Mouse (Mus musculus) left cerebral cortex, adult 8-10 months (tissue): ENCODE data around the gene Tns3. TPM values are rescaled to one million over a fixed set of nuclear protein-coding genes. Genes with fewer than 3 reads are reported as not detected.
"Not testable (repeated sequence)": the region's sequence is repeated elsewhere in the genome, so short reads cannot be mapped to it uniquely, and the experiment has no call there.

ENCODE experiments used
- DNase-seq, 2 experiments: peaks; one replicate each; pipeline ENCODE4 v3.0.0; 2022; ENCODE audit warnings: low spot score in 2 of 2
- total RNA-seq, 4 experiments: library from RNA; stranded (reverse); gene quantifications; 2 replicates each; pipeline ENCODE4 v1.2.4; 2022

The Tns3 gene
- total RNA-seq, 4 experiments from 2014 or later, result 37.0 to 47.0 (median 41.1) TPM

GRCm38 (mm10) chr11:8532771-8533170 lies 131.6 kb downstream of the Tns3 start:
- DNase-seq, result not testable (repeated sequence)

- DNase-seq, result no peak
Observed at GRCm38 (mm10) chr11:8532112-8532747, 132.1 kb downstream of the Tns3 start.

- DNase-seq, result no peak
Observed at GRCm38 (mm10) chr11:8530506-8530905, 133.8 kb downstream of the Tns3 start.

GRCm38 (mm10) chr11:8530036-8530435 lies 134.3 kb downstream of the Tns3 start:
- no peak for DNase-seq

DNA sequence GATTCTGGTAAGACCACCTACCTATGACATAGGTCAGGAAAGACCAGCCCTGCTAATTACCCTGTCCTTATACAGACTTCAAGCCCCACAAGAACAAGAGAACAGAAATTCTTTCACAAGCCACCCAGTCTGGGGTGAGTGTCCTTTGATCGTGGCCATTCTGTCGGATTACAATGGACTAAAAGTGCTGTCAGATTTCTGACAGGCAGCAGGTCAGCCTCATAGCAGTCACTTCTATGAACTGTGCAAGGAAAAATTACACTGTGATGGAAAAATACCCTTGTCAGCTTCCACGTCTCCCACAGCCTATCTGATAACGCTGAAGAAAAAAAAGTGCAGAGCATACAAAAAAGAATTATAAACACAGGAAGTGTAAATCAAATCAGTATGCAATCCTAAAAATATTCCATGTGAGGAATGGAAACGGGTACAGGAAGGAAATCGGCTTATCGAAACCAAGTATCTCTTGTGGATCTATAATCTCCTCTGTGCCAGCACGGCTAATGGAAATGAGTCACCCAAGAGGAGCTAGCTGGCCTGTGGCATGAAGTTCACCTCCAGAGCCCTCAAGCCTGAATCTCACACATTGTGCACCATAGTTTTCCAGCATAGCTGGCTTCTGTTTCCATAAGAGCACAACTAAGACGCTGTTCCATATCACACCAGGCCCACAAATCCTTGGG lies 138.7 kb downstream of the Tns3 start:
- DNase-seq, result no peak

DNA sequence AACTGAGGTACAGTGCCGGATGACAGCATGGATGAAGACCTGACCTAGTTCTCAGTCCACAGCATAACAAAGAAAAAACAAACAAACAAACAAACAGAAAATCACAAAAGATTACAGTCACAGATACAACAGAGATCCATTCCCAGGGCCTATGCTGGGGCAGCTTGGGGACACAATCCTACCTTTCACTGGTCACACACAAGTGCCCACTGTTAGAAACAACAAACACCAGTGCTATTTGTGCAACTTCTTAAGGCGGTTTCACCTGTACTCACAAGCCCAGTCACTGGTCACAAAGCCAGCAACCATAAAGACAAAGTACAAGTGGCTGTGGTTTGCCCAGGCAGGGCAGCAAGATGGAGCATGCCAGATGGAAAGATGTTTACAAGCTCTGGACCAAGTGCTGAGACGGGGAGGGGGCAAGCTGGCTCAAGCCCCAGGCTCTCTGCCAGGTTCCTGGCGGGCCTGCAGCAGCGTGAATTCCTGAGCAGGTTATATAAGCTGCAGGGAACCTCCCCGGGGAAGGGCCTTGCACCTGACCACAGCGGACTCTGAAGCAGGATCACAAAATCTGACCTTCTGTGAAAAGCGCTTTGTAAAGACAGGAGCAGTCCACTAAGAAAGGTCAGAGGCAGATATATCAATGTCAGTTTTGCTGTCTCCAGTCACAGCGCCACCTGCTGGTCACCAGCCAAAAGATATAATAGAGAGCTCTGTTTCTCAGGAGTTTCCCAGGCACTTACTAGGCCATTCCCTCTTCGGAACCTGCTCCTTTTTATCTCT lies 140.8 kb downstream of the Tns3 start:
- DNase-seq, result peak; percentile 50 to 64

- DNase-seq, result peak in 1 of 2 experiments; percentile 60
Observed at GRCm38 (mm10) chr11:8513359-8514253, 150.7 kb downstream of the Tns3 start.

GRCm38 (mm10) chr11:8510294-8510693 lies 154.0 kb downstream of the Tns3 start:
- no peak for DNase-seq

GRCm38 (mm10) chr11:8509614-8510013 lies 154.7 kb downstream of the Tns3 start:
- no peak for DNase-seq

- no peak for DNase-seq
Observed at GRCm38 (mm10) chr11:8503735-8504134, 160.6 kb downstream of the Tns3 start.

- no peak for DNase-seq
Observed at GRCm38 (mm10) chr11:8500855-8501254, 163.5 kb downstream of the Tns3 start.

- DNase-seq, result no peak
Observed at GRCm38 (mm10) chr11:8497136-8497535, 167.2 kb downstream of the Tns3 start.

DNA sequence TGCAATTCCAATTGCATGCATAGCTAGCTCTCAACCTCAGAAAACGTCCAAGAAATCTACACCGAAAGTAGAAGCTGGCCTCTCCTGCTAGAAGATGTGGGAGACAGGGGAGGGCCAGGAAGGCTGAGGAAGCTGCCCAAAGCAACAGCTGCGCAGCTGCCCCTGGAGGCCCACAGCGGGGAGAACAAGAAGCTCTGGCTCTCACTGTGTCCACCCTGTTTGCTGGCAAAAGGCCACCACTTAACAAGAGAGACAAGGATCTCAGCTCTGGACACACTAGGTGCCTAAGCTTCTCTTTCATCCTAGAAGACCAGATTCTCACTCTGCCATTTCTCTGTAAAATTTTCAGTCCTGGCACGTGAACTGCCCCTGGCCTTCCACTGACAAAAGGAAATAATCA lies 167.6 kb downstream of the Tns3 start:
- no peak for DNase-seq

GRCm38 (mm10) chr11:8495801-8496200 lies 168.5 kb downstream of the Tns3 start:
- DNase-seq, result no peak

GRCm38 (mm10) chr11:8495036-8495435 lies 169.3 kb downstream of the Tns3 start:
- no peak for DNase-seq

GRCm38 (mm10) chr11:8493931-8494490 lies 170.3 kb downstream of the Tns3 start:
- DNase-seq, result no peak

DNA sequence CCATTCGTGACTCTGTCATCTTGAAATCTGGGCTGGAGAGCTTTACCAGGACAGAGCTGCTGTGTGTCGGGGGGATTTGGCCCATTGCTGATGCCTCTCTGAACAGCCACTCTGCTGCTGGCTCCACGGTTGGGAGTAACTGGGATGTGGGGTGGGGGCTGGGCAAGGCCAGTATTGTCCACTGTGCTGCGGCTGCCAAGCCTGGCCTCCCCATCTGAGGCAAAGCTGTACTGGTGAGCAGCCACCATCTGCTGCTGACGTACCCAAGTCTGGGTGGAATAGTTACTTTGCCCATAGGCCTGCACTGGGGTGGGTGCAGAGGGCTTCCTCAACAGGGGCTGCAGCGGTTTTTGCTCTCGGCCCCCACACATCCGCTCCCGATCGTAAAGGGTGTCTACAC lies 172.0 kb downstream of the Tns3 start:
- DNase-seq, result peak in 1 of 2 experiments; percentile 42

- peak in 1 of 2 experiments; percentile 45 for DNase-seq
Observed at GRCm38 (mm10) chr11:8488248-8488647, 176.1 kb downstream of the Tns3 start.

GRCm38 (mm10) chr11:8486552-8486951 lies 177.8 kb downstream of the Tns3 start:
- no peak for DNase-seq

DNA sequence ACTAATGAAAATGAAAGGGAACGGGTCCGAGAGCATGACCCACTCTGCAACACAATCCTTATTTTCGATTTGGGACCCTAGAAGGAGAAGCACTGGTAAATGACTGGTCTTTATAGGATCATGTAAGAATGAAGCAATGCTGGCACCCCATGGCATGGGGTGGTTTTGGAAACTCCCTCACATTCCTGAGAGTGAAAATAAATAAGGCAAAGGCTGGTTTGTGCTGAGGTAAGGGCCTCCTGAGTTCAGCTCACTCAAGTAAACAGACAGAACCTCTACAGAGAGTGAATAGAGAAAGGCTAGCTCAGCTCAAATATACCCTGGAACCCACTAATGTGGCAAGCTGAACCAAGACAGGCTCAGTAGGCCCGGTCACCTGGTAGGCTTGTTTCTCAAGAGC lies 179.8 kb downstream of the Tns3 start:
- no peak for DNase-seq

- DNase-seq, result no peak
Observed at GRCm38 (mm10) chr11:8482721-8483120, 181.6 kb downstream of the Tns3 start.
